Mouse (Mus musculus): ENCODE measurements around the gene Mgat5. TPM values are rescaled to one million over a fixed set of nuclear protein-coding genes. Genes with fewer than 3 reads are reported as not detected.

The Mgat5 gene
- polyA plus RNA-seq, 1 experiment from 2014 or later, result 4.6 TPM

DNA sequence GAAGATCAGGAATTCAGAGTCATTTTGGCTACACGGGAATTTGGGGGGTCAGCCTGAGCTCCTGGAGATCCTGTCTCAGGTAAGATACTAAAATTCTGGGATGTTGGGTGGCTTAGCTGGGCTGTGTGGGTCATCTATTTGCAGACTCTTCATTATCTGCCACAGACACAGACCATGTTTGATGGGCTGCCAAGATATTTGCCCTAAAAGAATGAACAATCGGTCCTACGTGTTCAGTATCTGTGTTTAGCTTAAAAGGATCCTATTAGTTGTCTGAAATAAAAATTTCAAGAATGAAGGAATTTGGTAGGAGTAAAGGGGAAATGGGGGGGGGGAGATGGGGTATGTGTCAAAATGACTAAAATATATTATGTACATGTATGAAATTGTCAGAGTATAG is 105.9 kb downstream of the Mgat5 start:
- no peaks in the 10 kb centered on the region for H3K36me3 ChIP-seq (ENCODE audit: insufficient read depth, low read length)
- WGBS, result 80% methylated on average over 3 of the region's 3 CpGs
- no peak overlapping the region for H3K4me2 ChIP-seq (ENCODE audit: low read length)
- no peak overlapping the region for H3K27ac ChIP-seq
- H3K4me3 ChIP-seq (replicated peaks; ENCODE audit: low read depth, low read length), result no peak overlapping the region
- TF ChIP-seq CTCF (IDR thresholded peaks at IDR 0.05; ENCODE audit: low read depth), result no peak
- H3K9me3 ChIP-seq (replicated peaks; ENCODE audit: low read length), result no peaks in the 10 kb centered on the region
- ATAC-seq (replicated peaks; ENCODE audit: low FRiP score, low read depth) (no peak), DNase-seq (ENCODE audit: low spot score) (no peak)
- H3K4me1 ChIP-seq (replicated peaks; ENCODE audit: insufficient read depth, low read length), result peaks cover 6% of the 10 kb centered on the region; the same call in 1 of the 2 replicates
- no peaks in the 10 kb centered on the region for H3K27me3 ChIP-seq (ENCODE audit: insufficient read depth, low read length)
- H3K9ac ChIP-seq (ENCODE audit: low read depth, low read length), result no peak overlapping the region

- Histone ChIP-seq H3K9me3 (replicated peaks; ENCODE audit: low read length) (no peaks in the 10 kb centered on the region), H3K27ac (no peak overlapping the region), H3K9ac (ENCODE audit: low read depth, low read length) (no peak overlapping the region), H3K4me2 (ENCODE audit: low read length) (no peak overlapping the region), H3K4me3 (replicated peaks; ENCODE audit: low read depth, low read length) (no peak overlapping the region), H3K4me1 (replicated peaks; ENCODE audit: insufficient read depth, low read length) (no peaks in the 10 kb centered on the region), H3K36me3 (ENCODE audit: insufficient read depth, low read length) (no peaks in the 10 kb centered on the region), H3K27me3 (ENCODE audit: insufficient read depth, low read length) (no peaks in the 10 kb centered on the region)
- ATAC-seq (replicated peaks; ENCODE audit: low FRiP score, low read depth) (no peak), DNase-seq (ENCODE audit: low spot score) (no peak)
- no peak for TF ChIP-seq CTCF (IDR thresholded peaks at IDR 0.05; ENCODE audit: low read depth)
- 59% methylated on average over 8 of the region's 8 CpGs for WGBS
These were observed 109.0 kb downstream of the Mgat5 start for GRCm38 (mm10) chr1:127313652-127314350.

GRCm38 (mm10) chr1:127315763-127316627 is 111.2 kb downstream of the Mgat5 start:
- H3K9me3 ChIP-seq (replicated peaks; ENCODE audit: low read length), result no peaks in the 10 kb centered on the region
- no peaks in the 10 kb centered on the region for H3K36me3 ChIP-seq (ENCODE audit: insufficient read depth, low read length)
- H3K9ac ChIP-seq (ENCODE audit: low read depth, low read length), result no peak overlapping the region
- H3K4me2 ChIP-seq (ENCODE audit: low read length), result no peak overlapping the region
- TF ChIP-seq CTCF (IDR thresholded peaks at IDR 0.05; ENCODE audit: low read depth), result no peak
- ATAC-seq (replicated peaks; ENCODE audit: low FRiP score, low read depth) (no peak), DNase-seq (ENCODE audit: low spot score) (no peak)
- no peak overlapping the region for H3K4me3 ChIP-seq (replicated peaks; ENCODE audit: low read depth, low read length)
- 87% methylated on average over 13 of the region's 13 CpGs for WGBS
- no peaks in the 10 kb centered on the region for H3K4me1 ChIP-seq (replicated peaks; ENCODE audit: insufficient read depth, low read length)
- H3K27me3 ChIP-seq (ENCODE audit: insufficient read depth, low read length), result no peaks in the 10 kb centered on the region
- no peak overlapping the region for H3K27ac ChIP-seq

GRCm38 (mm10) chr1:127316651-127317050 is 111.8 kb downstream of the Mgat5 start:
- H3K4me3 ChIP-seq (replicated peaks; ENCODE audit: low read depth, low read length), result no peak overlapping the region
- no peak overlapping the region for H3K4me2 ChIP-seq (ENCODE audit: low read length)
- no peaks in the 10 kb centered on the region for H3K36me3 ChIP-seq (ENCODE audit: insufficient read depth, low read length)
- WGBS, result 88% methylated on average over 6 of the region's 6 CpGs
- DNase-seq (ENCODE audit: low spot score), result no peak
- H3K9me3 ChIP-seq (replicated peaks; ENCODE audit: low read length), result no peaks in the 10 kb centered on the region
- H3K27me3 ChIP-seq (ENCODE audit: insufficient read depth, low read length), result no peaks in the 10 kb centered on the region
- no peak overlapping the region for H3K27ac ChIP-seq
- ATAC-seq (replicated peaks; ENCODE audit: low FRiP score, low read depth), result no peak
- H3K4me1 ChIP-seq (replicated peaks; ENCODE audit: insufficient read depth, low read length), result no peaks in the 10 kb centered on the region
- H3K9ac ChIP-seq (ENCODE audit: low read depth, low read length), result no peak overlapping the region
- TF ChIP-seq CTCF (IDR thresholded peaks at IDR 0.05; ENCODE audit: low read depth), result no peak

DNA sequence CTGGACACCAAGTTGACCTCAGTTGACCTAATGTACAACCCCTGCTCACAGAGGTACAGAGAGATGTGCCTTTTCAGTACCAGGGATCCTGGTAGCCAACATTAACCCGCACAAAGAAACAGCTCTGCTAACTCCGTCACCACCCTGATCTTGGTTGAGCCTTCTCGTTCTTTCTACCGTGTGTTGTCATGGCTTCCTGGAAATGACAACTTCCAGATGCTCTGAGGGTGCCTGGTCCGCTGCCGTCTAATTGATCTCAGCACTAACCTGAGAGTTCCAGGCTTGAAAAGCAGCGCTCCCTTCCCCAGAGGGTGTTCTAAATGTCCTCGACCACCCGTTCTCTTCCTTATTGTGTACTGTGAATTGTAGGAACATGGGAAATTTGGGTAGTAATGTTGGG is 112.7 kb downstream of the Mgat5 start:
- no peaks in the 10 kb centered on the region for H3K27me3 ChIP-seq (ENCODE audit: insufficient read depth, low read length)
- DNase-seq (ENCODE audit: low spot score) (no peak), ATAC-seq (replicated peaks; ENCODE audit: low FRiP score, low read depth) (no peak)
- no peak overlapping the region for H3K4me2 ChIP-seq (ENCODE audit: low read length)
- no peak overlapping the region for H3K4me3 ChIP-seq (replicated peaks; ENCODE audit: low read depth, low read length)
- H3K27ac ChIP-seq, result no peak overlapping the region
- H3K36me3 ChIP-seq (ENCODE audit: insufficient read depth, low read length), result no peaks in the 10 kb centered on the region
- 79% methylated on average over 9 of the region's 9 CpGs for WGBS
- no peaks in the 10 kb centered on the region for H3K9me3 ChIP-seq (replicated peaks; ENCODE audit: low read length)
- TF ChIP-seq CTCF (IDR thresholded peaks at IDR 0.05; ENCODE audit: low read depth), result no peak
- H3K9ac ChIP-seq (ENCODE audit: low read depth, low read length), result no peak overlapping the region
- H3K4me1 ChIP-seq (replicated peaks; ENCODE audit: insufficient read depth, low read length), result no peaks in the 10 kb centered on the region

DNA sequence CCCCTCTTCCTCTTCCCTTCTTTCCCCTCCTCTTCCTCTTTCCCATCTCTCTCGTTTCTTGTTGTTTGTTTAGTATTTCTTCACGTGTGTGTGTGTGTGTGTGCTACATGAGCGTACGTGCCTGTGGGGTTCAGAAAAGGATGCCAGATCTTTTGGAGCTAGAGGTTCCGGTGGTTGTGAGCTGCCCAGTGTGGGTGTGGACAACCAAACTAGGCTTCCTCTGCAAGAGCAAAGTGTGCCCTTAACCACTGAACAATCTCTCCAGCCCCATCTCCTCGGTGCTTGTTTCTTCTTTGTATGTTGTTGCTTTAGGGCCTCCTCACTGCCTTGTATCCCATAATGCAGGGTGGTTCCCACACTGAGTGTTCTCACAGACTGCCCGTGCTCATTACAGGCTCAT is 113.7 kb downstream of the Mgat5 start:
- Histone ChIP-seq H3K4me2 (ENCODE audit: low read length) (no peak overlapping the region), H3K27ac (no peak overlapping the region), H3K4me3 (replicated peaks; ENCODE audit: low read depth, low read length) (no peak overlapping the region), H3K4me1 (replicated peaks; ENCODE audit: insufficient read depth, low read length) (no peaks in the 10 kb centered on the region), H3K9ac (ENCODE audit: low read depth, low read length) (no peak overlapping the region), H3K9me3 (replicated peaks; ENCODE audit: low read length) (no peaks in the 10 kb centered on the region), H3K27me3 (ENCODE audit: insufficient read depth, low read length) (no peaks in the 10 kb centered on the region), H3K36me3 (ENCODE audit: insufficient read depth, low read length) (no peaks in the 10 kb centered on the region)
- no peak for DNase-seq (ENCODE audit: low spot score)
- no peak for ATAC-seq (replicated peaks; ENCODE audit: low FRiP score, low read depth)
- no peak for TF ChIP-seq CTCF (IDR thresholded peaks at IDR 0.05; ENCODE audit: low read depth)
- 76% methylated on average over 7 of the region's 7 CpGs for WGBS
